Mouse (Mus musculus): ENCODE data around the gene Fndc8.

GRCm38 (mm10) chr11:82943336-82943735 lies 51.4 kb downstream of the Fndc8 start:
- TF ChIP-seq CTCF (IDR thresholded peaks at IDR 0.05; ENCODE audit: control insufficient read depth, insufficient read depth, insufficient read length) (no peak), CEBPB (IDR thresholded peaks at IDR 0.05; ENCODE audit: low read depth) (no peak), MYOD1 (IDR thresholded peaks at IDR 0.05; ENCODE audit: control insufficient read depth, insufficient read length, low read depth) (no peak), MAX (IDR thresholded peaks at IDR 0.05) (no peak), MYOG (IDR thresholded peaks at IDR 0.05; ENCODE audit: control insufficient read depth, extremely low read depth, insufficient read length) (no peak)

Data from C2C12 (cell line).